Mouse (Mus musculus): ENCODE measurements around the gene Adamts2. TPM values are rescaled to one million over a fixed set of nuclear protein-coding genes. Genes with fewer than 3 reads are reported as not detected.

The Adamts2 gene
- polyA plus RNA-seq, 1 experiment: 2.9 TPM

DNA sequence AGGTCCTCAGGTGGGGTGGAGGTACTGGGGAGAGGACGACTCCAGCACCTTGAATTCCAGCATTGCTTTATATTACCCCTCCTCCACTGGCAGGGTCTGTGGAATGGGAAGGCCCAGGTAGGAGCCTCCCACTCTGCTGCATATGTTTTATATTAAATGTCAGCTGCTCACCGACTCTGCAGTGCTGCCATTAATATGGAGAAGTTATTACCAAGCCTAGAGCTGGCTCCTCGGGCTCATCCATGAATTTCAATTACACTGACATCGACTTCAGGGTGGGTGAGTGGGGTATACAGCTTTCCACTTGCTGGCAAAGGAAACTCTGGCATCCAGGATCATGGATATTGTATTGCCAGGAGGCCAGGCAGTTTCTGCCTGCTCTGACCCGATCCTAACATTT is 9.3 kb downstream of the Adamts2 start:
- Histone ChIP-seq H3K27me3 (ENCODE audit: control insufficient read depth, insufficient read depth, insufficient read length) (no peaks in the 10 kb centered on the region), H3K79me3 (ENCODE audit: low read depth) (no peaks in the 10 kb centered on the region), H3K79me2 (ENCODE audit: control insufficient read depth, insufficient read depth) (no peaks in the 10 kb centered on the region), H3K36me3 (ENCODE audit: control insufficient read depth, insufficient read depth) (no peaks in the 10 kb centered on the region), H3ac (ENCODE audit: control insufficient read depth, insufficient read length, low read depth) (no peak overlapping the region), H3K4me3 (ENCODE audit: insufficient read depth, poor library complexity, severe bottlenecking) (no peak overlapping the region)
- no peak for TF ChIP-seq USF1 (IDR thresholded peaks at IDR 0.05; ENCODE audit: low read depth)
- no peak for TF ChIP-seq FOSL1 (IDR thresholded peaks at IDR 0.05; ENCODE audit: insufficient read depth, low read length, poor library complexity, severe bottlenecking)
- TF ChIP-seq CEBPB (IDR thresholded peaks at IDR 0.05; ENCODE audit: low read depth): no peak
- no peak for TF ChIP-seq MAX (IDR thresholded peaks at IDR 0.05)
- no peak for TF ChIP-seq MYOD1 (IDR thresholded peaks at IDR 0.05; ENCODE audit: control insufficient read depth, insufficient read length, low read depth)
- no peak for TF ChIP-seq MYOG (IDR thresholded peaks at IDR 0.05; ENCODE audit: control insufficient read depth, extremely low read depth, insufficient read length)
- TF ChIP-seq CTCF (IDR thresholded peaks at IDR 0.05; ENCODE audit: control insufficient read depth, insufficient read depth, insufficient read length): no peak

DNA sequence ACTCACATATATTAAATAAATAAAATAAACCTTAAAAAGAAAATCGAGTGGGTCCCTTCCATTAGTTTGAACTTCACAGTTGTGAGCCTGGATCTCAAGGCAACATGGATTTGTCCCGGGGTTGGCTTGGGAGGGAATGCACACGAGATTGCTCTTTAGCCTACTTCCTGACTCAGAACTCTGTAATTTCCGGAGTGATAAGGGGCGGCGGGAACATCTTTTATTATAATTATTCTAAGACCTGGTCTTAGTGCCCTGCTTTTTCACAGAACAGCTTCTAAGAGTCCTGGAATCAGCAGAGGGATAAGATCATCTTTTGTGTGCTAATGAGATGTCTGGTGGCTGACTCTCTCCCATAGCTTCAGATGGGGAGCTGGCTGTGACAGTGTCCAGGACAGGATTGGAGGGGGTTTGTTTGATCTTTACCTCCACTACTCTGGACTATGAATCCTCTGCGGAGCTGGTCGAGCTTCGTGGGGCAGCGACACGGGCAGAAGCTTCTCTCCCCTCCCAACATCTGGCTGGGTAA is 15.2 kb downstream of the Adamts2 start:
- H3ac ChIP-seq (ENCODE audit: control insufficient read depth, insufficient read length, low read depth): no peak overlapping the region
- no peaks in the 10 kb centered on the region for H3K36me3 ChIP-seq (ENCODE audit: control insufficient read depth, insufficient read depth)
- no peaks in the 10 kb centered on the region for H3K79me3 ChIP-seq (ENCODE audit: low read depth)
- TF ChIP-seq MAX (IDR thresholded peaks at IDR 0.05) (no peak), CEBPB (IDR thresholded peaks at IDR 0.05; ENCODE audit: low read depth) (no peak), FOSL1 (IDR thresholded peaks at IDR 0.05; ENCODE audit: insufficient read depth, low read length, poor library complexity, severe bottlenecking) (no peak), MYOG (IDR thresholded peaks at IDR 0.05; ENCODE audit: control insufficient read depth, extremely low read depth, insufficient read length) (no peak), USF1 (IDR thresholded peaks at IDR 0.05; ENCODE audit: low read depth) (no peak), MYOD1 (IDR thresholded peaks at IDR 0.05; ENCODE audit: control insufficient read depth, insufficient read length, low read depth) (no peak), CTCF (IDR thresholded peaks at IDR 0.05; ENCODE audit: control insufficient read depth, insufficient read depth, insufficient read length) (no peak)
- no peaks in the 10 kb centered on the region for H3K79me2 ChIP-seq (ENCODE audit: control insufficient read depth, insufficient read depth)
- H3K27me3 ChIP-seq (ENCODE audit: control insufficient read depth, insufficient read depth, insufficient read length): no peaks in the 10 kb centered on the region
- no peak overlapping the region for H3K4me3 ChIP-seq (ENCODE audit: insufficient read depth, poor library complexity, severe bottlenecking)

DNA sequence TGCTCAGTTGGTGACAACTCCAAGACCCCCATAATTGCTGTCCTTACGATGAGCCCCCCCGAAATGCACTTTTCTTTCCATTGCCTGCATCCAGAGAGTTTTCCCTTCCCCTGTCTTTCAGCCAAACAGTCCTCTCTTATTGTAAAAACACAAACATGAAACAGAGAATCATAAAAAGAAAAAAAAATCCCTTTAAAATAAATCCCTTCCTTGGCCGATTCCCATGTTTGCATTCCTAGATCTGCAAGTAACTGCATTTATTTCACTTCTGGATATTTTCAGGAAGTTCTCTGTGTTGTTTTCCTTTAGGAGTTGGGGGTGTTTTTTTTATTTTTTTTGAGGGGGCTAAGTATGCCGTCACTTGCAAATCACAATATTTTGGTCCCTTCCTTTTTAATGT is 19.0 kb downstream of the Adamts2 start:
- H3K79me3 ChIP-seq (ENCODE audit: low read depth): no peaks in the 10 kb centered on the region
- no peak overlapping the region for H3K4me3 ChIP-seq (ENCODE audit: insufficient read depth, poor library complexity, severe bottlenecking)
- H3ac ChIP-seq (ENCODE audit: control insufficient read depth, insufficient read length, low read depth): no peak overlapping the region
- no peaks in the 10 kb centered on the region for H3K36me3 ChIP-seq (ENCODE audit: control insufficient read depth, insufficient read depth)
- H3K27me3 ChIP-seq (ENCODE audit: control insufficient read depth, insufficient read depth, insufficient read length): no peaks in the 10 kb centered on the region
- no peaks in the 10 kb centered on the region for H3K79me2 ChIP-seq (ENCODE audit: control insufficient read depth, insufficient read depth)
- TF ChIP-seq MYOG (IDR thresholded peaks at IDR 0.05; ENCODE audit: control insufficient read depth, extremely low read depth, insufficient read length) (no peak), MAX (IDR thresholded peaks at IDR 0.05) (no peak), USF1 (IDR thresholded peaks at IDR 0.05; ENCODE audit: low read depth) (no peak), CTCF (IDR thresholded peaks at IDR 0.05; ENCODE audit: control insufficient read depth, insufficient read depth, insufficient read length) (no peak), CEBPB (IDR thresholded peaks at IDR 0.05; ENCODE audit: low read depth) (no peak), MYOD1 (IDR thresholded peaks at IDR 0.05; ENCODE audit: control insufficient read depth, insufficient read length, low read depth) (no peak), FOSL1 (IDR thresholded peaks at IDR 0.05; ENCODE audit: insufficient read depth, low read length, poor library complexity, severe bottlenecking) (no peak)

DNA sequence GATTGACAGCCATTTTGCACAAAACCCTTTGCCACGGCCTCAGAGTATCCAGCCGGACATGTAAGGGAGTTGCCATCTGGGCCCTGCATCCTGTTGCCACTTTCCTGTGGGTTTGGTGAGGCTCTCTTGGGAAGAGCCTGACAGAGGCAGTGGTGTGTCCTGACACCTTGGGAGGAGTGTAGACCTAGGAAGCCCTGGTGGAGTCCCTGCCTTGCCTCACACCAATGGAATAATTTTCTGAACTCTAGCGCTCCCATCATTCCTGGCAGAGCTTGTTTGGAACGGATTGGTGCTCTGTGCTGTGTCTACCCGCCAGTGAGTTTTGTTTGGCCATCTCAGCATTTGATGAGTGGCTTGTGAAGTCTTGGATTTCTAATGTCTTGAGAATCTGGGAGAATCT is 19.5 kb downstream of the Adamts2 start:
- Histone ChIP-seq H3K4me3 (ENCODE audit: insufficient read depth, poor library complexity, severe bottlenecking) (no peak overlapping the region), H3K36me3 (ENCODE audit: control insufficient read depth, insufficient read depth) (no peaks in the 10 kb centered on the region)
- TF ChIP-seq MYOD1 (IDR thresholded peaks at IDR 0.05; ENCODE audit: control insufficient read depth, insufficient read length, low read depth) (no peak), FOSL1 (IDR thresholded peaks at IDR 0.05; ENCODE audit: insufficient read depth, low read length, poor library complexity, severe bottlenecking) (no peak), CTCF (IDR thresholded peaks at IDR 0.05; ENCODE audit: control insufficient read depth, insufficient read depth, insufficient read length) (no peak), CEBPB (IDR thresholded peaks at IDR 0.05; ENCODE audit: low read depth) (no peak), MYOG (IDR thresholded peaks at IDR 0.05; ENCODE audit: control insufficient read depth, extremely low read depth, insufficient read length) (no peak), USF1 (IDR thresholded peaks at IDR 0.05; ENCODE audit: low read depth) (no peak), MAX (IDR thresholded peaks at IDR 0.05) (no peak)

DNA sequence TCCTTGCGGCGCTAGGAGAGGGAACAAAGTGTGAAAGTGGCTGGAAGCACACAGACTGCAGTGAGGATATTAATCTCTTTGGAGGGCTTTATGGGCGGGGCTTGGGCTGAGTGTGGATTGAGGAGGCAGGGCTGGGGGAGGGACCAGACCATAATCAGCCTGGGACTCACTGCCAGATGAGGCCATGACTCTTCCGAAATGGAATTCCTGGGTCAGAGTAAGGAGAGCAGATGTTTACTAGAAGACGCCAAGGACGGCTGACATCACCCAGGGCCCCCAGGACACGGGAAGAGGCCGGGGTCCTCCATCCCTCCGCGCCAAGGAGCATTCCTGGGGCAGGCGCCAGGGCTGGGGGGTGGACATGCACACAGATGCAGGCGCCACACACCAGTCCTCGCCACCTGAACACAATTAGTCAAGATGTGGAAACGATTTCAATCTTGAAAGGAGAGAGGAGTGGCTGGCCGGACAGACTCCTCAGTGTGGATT is 20.4 kb downstream of the Adamts2 start:
- Histone ChIP-seq H3K79me3 (ENCODE audit: low read depth) (no peaks in the 10 kb centered on the region), H3K79me2 (ENCODE audit: control insufficient read depth, insufficient read depth) (no peaks in the 10 kb centered on the region), H3ac (ENCODE audit: control insufficient read depth, insufficient read length, low read depth) (no peak overlapping the region), H3K36me3 (ENCODE audit: control insufficient read depth, insufficient read depth) (no peaks in the 10 kb centered on the region), H3K4me3 (ENCODE audit: insufficient read depth, poor library complexity, severe bottlenecking) (no peak overlapping the region), H3K27me3 (ENCODE audit: control insufficient read depth, insufficient read depth, insufficient read length) (no peaks in the 10 kb centered on the region)
- TF ChIP-seq CTCF (IDR thresholded peaks at IDR 0.05; ENCODE audit: control insufficient read depth, insufficient read depth, insufficient read length) (no peak), CEBPB (IDR thresholded peaks at IDR 0.05; ENCODE audit: low read depth) (no peak), MAX (IDR thresholded peaks at IDR 0.05) (no peak), MYOG (IDR thresholded peaks at IDR 0.05; ENCODE audit: control insufficient read depth, extremely low read depth, insufficient read length) (no peak), FOSL1 (IDR thresholded peaks at IDR 0.05; ENCODE audit: insufficient read depth, low read length, poor library complexity, severe bottlenecking) (no peak), MYOD1 (IDR thresholded peaks at IDR 0.05; ENCODE audit: control insufficient read depth, insufficient read length, low read depth) (no peak), USF1 (IDR thresholded peaks at IDR 0.05; ENCODE audit: low read depth) (no peak)

More for the DNA sequence above, 19.5 kb downstream of the Adamts2 start:
- H3K79me3 ChIP-seq (ENCODE audit: low read depth): no peaks in the 10 kb centered on the region
- H3ac ChIP-seq (ENCODE audit: control insufficient read depth, insufficient read length, low read depth): no peak overlapping the region
- H3K79me2 ChIP-seq (ENCODE audit: control insufficient read depth, insufficient read depth): no peaks in the 10 kb centered on the region
- H3K27me3 ChIP-seq (ENCODE audit: control insufficient read depth, insufficient read depth, insufficient read length): no peaks in the 10 kb centered on the region

Data from C2C12 (cell line).